ENCODE assay signal across 9 mouse cellular contexts in genomic region chr7:135860741-135861408, GRCm38 (mm10).
DNase-seq lines count a peak whose midpoint lies in the region; ATAC-seq and TF ChIP-seq lines count a peak whose summit lies in the region.
"Had no signal": no experiment of that assay in that cellular context is flagged by ENCODE, and none has a peak within 500 bp of the region (broad histone marks: within the 10 kb centered on the region; RNA-seq: fewer than 3 reads in every experiment).

No protein-coding gene starts in this region.

- H3K4me2 ChIP-seq in heart, postnatal 0 days (ENCODE audit: low read depth, low read length) = no peak overlapping the region
- no peak overlapping the region for H3K4me2 ChIP-seq in forebrain, embryonic 14.5 days (ENCODE audit: low read length)

- TF ChIP-seq CTCF in heart, postnatal 0 days (IDR thresholded peaks at IDR 0.05; ENCODE audit: low read depth) = no peak

- WGBS in heart, postnatal 0 days = 60% methylated on average over 14 of the region's 14 CpGs
- 62% methylated on average over 14 of the region's 14 CpGs for WGBS in forebrain, embryonic 14.5 days

- no peak for TF ChIP-seq EP300 in heart, postnatal 0 days (IDR thresholded peaks at IDR 0.05; ENCODE audit: low read depth)

- ATAC-seq in heart, postnatal 0 days (ENCODE audit: insufficient read depth, low read depth) = peak; percentile 28
- ATAC-seq in forebrain, embryonic 14.5 days = no peak

- no peaks in the 10 kb centered on the region for H3K9me3 ChIP-seq in heart, postnatal 0 days (replicated peaks; ENCODE audit: control insufficient read depth, low read length)
- no peaks in the 10 kb centered on the region for H3K9me3 ChIP-seq in forebrain, embryonic 14.5 days (replicated peaks; ENCODE audit: control insufficient read depth, low read length)

- H3K4me1 ChIP-seq in heart, postnatal 0 days (ENCODE audit: control insufficient read depth, insufficient read depth) = peaks cover 15% of the 10 kb centered on the region
- H3K4me1 ChIP-seq in forebrain, embryonic 14.5 days (ENCODE audit: control insufficient read depth, insufficient read depth, low read length) = peaks cover 2% of the 10 kb centered on the region; the same call in 1 of the 2 replicates

- H3K36me3 ChIP-seq in heart, postnatal 0 days (replicated peaks; ENCODE audit: control insufficient read depth, insufficient read depth, low read length) = no peaks in the 10 kb centered on the region
- no peaks in the 10 kb centered on the region for H3K36me3 ChIP-seq in forebrain, embryonic 14.5 days (ENCODE audit: control insufficient read depth, insufficient read depth, low read length)

- DNase-seq in adrenal gland, adult (ENCODE audit: inconsistent age in 2 of 2, low spot score in 1 of 2) = peak; percentile 4 to 54
- DNase-seq in adrenal gland, adult 18-20 months (ENCODE audit: low spot score in 2 of 2) = no peak
- DNase-seq in NIH3T3 (ENCODE audit: low read depth) = peak; percentile 21
- DNase-seq in heart, postnatal 0 days (ENCODE audit: low spot score) = peak; percentile 19
- peak; percentile 42 to 70 for DNase-seq in kidney, postnatal 4 days
- no peak for DNase-seq in spleen, adult 12 weeks (ENCODE audit: low spot score)
- DNase-seq in left cerebral cortex, adult 11 months (ENCODE audit: low spot score) = no peak
- DNase-seq in forebrain, embryonic 14.5 days (ENCODE audit: low spot score) = no peak
- DNase-seq: cerebellum, adult 9-10 months had no signal

- no peaks in the 10 kb centered on the region for H3K27me3 ChIP-seq in heart, postnatal 0 days (ENCODE audit: control insufficient read depth, insufficient read depth, low read length)
- peaks cover 10% of the 10 kb centered on the region; the same call in 1 of the 2 replicates for H3K27me3 ChIP-seq in forebrain, embryonic 14.5 days (replicated peaks; ENCODE audit: control insufficient read depth, insufficient read depth, low read length)

- no peak overlapping the region for H3K4me3 ChIP-seq in heart, postnatal 0 days (ENCODE audit: low read depth, low read length)
- H3K4me3 ChIP-seq in forebrain, embryonic 14.5 days (ENCODE audit: low read depth, low read length) = no peak overlapping the region

- H3K9ac ChIP-seq in heart, postnatal 0 days (replicated peaks; ENCODE audit: low read depth, low read length) = no peak overlapping the region
- H3K9ac ChIP-seq in forebrain, embryonic 14.5 days (ENCODE audit: low read length) = no peak overlapping the region

- H3K27ac ChIP-seq in heart, postnatal 0 days (ENCODE audit: low read depth) = peak overlapping the region; percentile 62
- no peak overlapping the region for H3K27ac ChIP-seq in forebrain, embryonic 14.5 days (ENCODE audit: low read depth, low read length)

Comparison
In these comparisons a context has a peak if more than half of its experiments do, and no peak if none do; other contexts are left out.
1. DNase-seq: peak in adrenal gland, adult (2 of 2), NIH3T3 (single experiment), heart, postnatal 0 days (single experiment) and kidney, postnatal 4 days (2 of 2); none in adrenal gland, adult 18-20 months (0 of 2), spleen, adult 12 weeks (single experiment), left cerebral cortex, adult 11 months (single experiment) and forebrain, embryonic 14.5 days (single experiment).